Mouse (Mus musculus) lung, postnatal 0 days (tissue): Measurements from ENCODE around the gene Fancc. TPM values are rescaled to one million over a fixed set of nuclear protein-coding genes. Genes with fewer than 3 reads are reported as not detected.
A peak's percentile ranks its signal among the peaks of the same experiment; 100 is the strongest.

Source experiments
- ATAC-seq: fragments of 200-750 bp; cut with Nextera tagmentation; 2 replicates; pipeline ENCODE4 v1.8.0; 2017; ENCODE audit warnings: moderate library complexity
- DNase-seq: peaks from one replicate; pipeline ENCODE4 v3.0.0-alpha.2; 2016; ENCODE audit warnings: low spot score
- H3K27ac ChIP-seq: fragments of 300-500 bp; sonication (generic); 2 replicates; pipeline ENCODE4 v1.5.1; 2014; ENCODE audit warnings: antibody characterized with exemption, mild to moderate bottlenecking, low read length, mixed read lengths
- H3K27me3 ChIP-seq: fragments of 300-500 bp; sonication (generic); replicated peaks from 2 replicates; pipeline ENCODE4 v1.6.1; 2014; ENCODE audit warnings: low read length, mixed read lengths; ENCODE audit not compliant: insufficient read depth
- H3K36me3 ChIP-seq: fragments of 300-500 bp; sonication (generic); 2 replicates; pipeline ENCODE4 v1.6.1; 2014; ENCODE audit warnings: low read length, mixed read lengths; ENCODE audit not compliant: insufficient read depth
- H3K4me1 ChIP-seq: fragments of 300-500 bp; sonication (generic); 2 replicates; pipeline ENCODE4 v1.6.1; 2014; ENCODE audit warnings: antibody characterized with exemption, low read depth, low read length, mixed read lengths; ENCODE audit not compliant: insufficient read depth
- H3K4me2 ChIP-seq: fragments of 300-500 bp; sonication (generic); replicated peaks from 2 replicates; pipeline ENCODE4 v1.6.1; 2014; ENCODE audit warnings: low read depth, mild to moderate bottlenecking, low read length, moderate library complexity, mixed read lengths
- H3K4me3 ChIP-seq: fragments of 300-500 bp; sonication (generic); 2 replicates; pipeline ENCODE4 v1.5.1; 2014; ENCODE audit warnings: low read depth, low read length
- H3K9ac ChIP-seq: fragments of 300-500 bp; sonication (generic); replicated peaks from 2 replicates; pipeline ENCODE4 v1.6.1; 2014; ENCODE audit warnings: low read depth, mild to moderate bottlenecking
- H3K9me3 ChIP-seq: fragments of 300-500 bp; sonication (generic); 2 replicates; pipeline ENCODE4 v1.6.1; 2016; ENCODE audit warnings: low read length, mixed read lengths
- CTCF ChIP-seq: IDR thresholded peaks from 2 replicates; pipeline ENCODE4 v1.5.1; 2016; ENCODE audit warnings: antibody characterized with exemption, mild to moderate bottlenecking
- EP300 ChIP-seq: IDR thresholded peaks from 2 replicates; pipeline ENCODE4 v1.6.1; 2016; ENCODE audit warnings: antibody characterized with exemption, mild to moderate bottlenecking, control low read depth
- WGBS: fragments of 180-500 bp; shearing (Covaris S2); extraction: QIAGEN DNeasy Blood & Tissue Kit; methylation state at CpG from one replicate; pipeline ENCODE4 v1.1.7; 2014; 5-methylcytosine and 5-hydroxymethylcytosine counted together
- polyA plus RNA-seq: library from polyadenylated mRNA; unstranded; fragments of >200 nt; fragmentation: Nextera tagmentation; extraction: Ambion mirVana; gene quantifications from 2 replicates; pipeline ENCODE4 v1.2.1, GENCODE M21; 2015

Fancc gene
- polyA plus RNA-seq, 1 experiment from 2014 or later: 26.0 TPM

DNA sequence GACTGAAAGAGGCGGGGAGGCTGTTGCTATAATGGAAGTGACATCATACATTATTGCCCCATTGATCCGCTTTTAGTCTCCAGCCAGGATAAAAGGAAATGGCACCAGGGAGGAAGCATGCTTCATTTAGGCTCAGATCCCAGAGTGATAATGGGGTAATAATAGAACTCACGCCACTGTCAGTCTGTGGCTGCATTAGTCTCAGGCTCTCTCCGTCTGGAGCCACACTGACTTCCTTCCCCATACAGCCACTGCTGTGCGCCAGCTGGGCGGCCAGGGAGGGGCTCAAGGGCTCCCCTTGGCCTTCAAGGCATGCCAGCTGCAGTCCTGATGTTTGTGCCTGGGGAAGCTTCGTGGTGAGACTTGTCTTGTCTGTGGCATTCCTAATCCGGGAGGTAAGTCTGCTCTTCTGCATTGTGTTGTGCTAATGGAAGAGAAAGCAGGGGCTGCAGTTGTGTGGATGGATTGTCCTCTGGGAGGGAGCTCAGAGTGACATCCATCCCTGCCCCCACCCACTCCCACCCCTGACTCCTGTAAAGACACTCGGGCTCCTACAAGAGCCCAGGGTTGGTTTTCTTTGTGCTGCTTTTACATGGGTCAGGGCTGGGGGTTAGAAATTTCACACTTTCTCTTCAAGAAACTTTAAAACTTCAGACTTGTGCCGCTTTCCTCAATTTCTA lies 218.1 kb downstream of the Fancc start:
- H3K4me1 ChIP-seq: peaks cover 27% of the 10 kb centered on the region; the same call in 1 of the 2 replicates

DNA sequence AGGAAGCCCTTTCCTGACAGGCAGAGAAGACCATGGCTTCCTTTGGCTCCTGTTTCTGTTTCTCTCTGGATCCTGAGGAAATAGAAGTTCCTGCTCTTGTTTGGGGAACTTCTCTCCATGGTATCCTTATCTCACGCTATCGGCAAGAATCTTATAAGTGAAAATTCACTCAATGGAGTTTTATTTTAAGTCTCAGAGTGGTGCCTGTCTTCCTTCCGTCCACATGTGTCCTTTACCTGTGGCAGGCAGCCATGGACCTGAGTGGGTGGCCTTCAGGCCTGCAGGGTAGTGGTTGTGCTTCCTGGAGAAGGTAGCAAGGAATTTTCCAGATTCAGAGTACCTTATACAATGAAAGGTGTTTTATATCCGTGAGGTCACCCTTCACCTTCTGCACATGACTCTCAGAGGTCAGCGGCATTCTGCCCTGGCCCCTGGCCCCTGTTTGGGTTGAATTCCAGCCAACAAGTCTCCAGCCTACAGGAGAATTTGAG lies 218.9 kb downstream of the Fancc start:
- Histone ChIP-seq H3K36me3 (peaks cover 2% of the 10 kb centered on the region; the same call in 1 of the 2 replicates), H3K27me3 (no peaks in the 10 kb centered on the region), H3K27ac (peak overlapping the region; percentile 82), H3K9me3 (no peaks in the 10 kb centered on the region), H3K4me2 (peak overlapping the region; percentile 33), H3K9ac (peak overlapping the region; percentile 10; the same call in 1 of the 2 replicates), H3K4me3 (no peak overlapping the region), H3K4me1 (peaks cover 27% of the 10 kb centered on the region; the same call in 1 of the 2 replicates)
- TF ChIP-seq EP300 (no peak), CTCF (no peak)
- peak; percentile 50 for DNase-seq
- ATAC-seq: no peak
- 5% methylated on average over 5 of the region's 5 CpGs for WGBS

More for the DNA sequence above, 218.1 kb downstream of the Fancc start:
- no peaks in the 10 kb centered on the region for H3K9me3 ChIP-seq
- peak overlapping the region; percentile 33 for H3K4me3 ChIP-seq
- H3K36me3 ChIP-seq: peaks cover 8% of the 10 kb centered on the region; the same call in 1 of the 2 replicates
- peak overlapping the region; percentile 40 for H3K4me2 ChIP-seq
- H3K27ac ChIP-seq: peak overlapping the region; percentile 82
- DNase-seq (peak; percentile 86), ATAC-seq (peak; percentile 91)
- H3K9ac ChIP-seq: peak overlapping the region; percentile 4; the same call in 1 of the 2 replicates
- peak; percentile 83 for TF ChIP-seq EP300
- TF ChIP-seq CTCF: no peak
- WGBS: 10% methylated on average over 10 of the region's 10 CpGs
- no peaks in the 10 kb centered on the region for H3K27me3 ChIP-seq

DNA sequence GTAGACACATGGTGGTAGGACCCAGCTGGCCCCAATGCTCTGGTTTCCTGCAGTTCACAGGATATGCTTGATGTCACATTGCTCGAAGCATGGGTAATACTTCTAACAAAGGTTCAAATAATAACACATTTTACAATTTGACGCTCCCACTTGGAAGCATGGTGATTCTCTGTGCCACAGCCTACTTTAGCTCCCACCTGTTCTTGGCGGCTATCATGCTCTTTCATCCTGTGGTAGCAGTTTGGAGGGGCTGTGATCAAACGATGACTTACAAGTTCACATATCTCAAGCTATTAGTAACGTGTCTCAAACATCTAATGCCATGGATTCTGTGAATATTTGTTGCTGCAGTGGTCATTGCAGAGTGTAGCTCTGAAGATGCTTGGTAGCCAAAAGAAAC lies 219.8 kb downstream of the Fancc start:
- Histone ChIP-seq H3K9ac (0 out of 2 replicates have a peak overlapping the region, but pooled peaks have one; percentile 17), H3K27ac (peak overlapping the region; percentile 82; the same call in 1 of the 2 replicates), H3K36me3 (no peaks in the 10 kb centered on the region), H3K27me3 (no peaks in the 10 kb centered on the region), H3K4me2 (peak overlapping the region; percentile 33), H3K9me3 (no peaks in the 10 kb centered on the region), H3K4me1 (peaks cover 28% of the 10 kb centered on the region; the same call in 1 of the 2 replicates), H3K4me3 (no peak overlapping the region)
- no peak for TF ChIP-seq CTCF
- TF ChIP-seq EP300: no peak
- 32% methylated on average over 5 of the region's 5 CpGs for WGBS
- DNase-seq: no peak
- no peak for ATAC-seq

DNA sequence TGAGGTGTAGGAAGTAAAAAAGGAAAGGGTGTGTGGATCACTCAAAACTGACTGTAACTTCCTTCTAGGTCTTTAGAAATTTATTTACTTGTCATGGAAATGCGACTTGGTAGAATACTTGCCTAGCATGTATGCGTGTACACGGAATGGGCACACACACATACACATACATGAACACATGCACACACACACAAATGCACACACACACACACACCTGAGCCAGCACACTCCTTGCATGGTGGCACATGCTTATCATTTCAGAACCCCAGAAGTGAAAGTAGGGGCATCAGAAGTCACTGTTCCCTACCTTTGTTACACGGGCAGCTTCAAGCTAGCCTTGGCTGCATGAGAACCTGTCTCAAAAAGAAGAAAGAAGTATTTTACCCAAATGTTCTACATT lies 220.7 kb downstream of the Fancc start:
- Histone ChIP-seq H3K9ac (no peak overlapping the region), H3K27ac (no peak overlapping the region), H3K4me2 (peak overlapping the region; percentile 9; the same call in 1 of the 2 replicates), H3K27me3 (no peaks in the 10 kb centered on the region), H3K4me1 (peaks cover 30% of the 10 kb centered on the region; the same call in 1 of the 2 replicates), H3K36me3 (no peaks in the 10 kb centered on the region), H3K4me3 (no peak overlapping the region), H3K9me3 (no peaks in the 10 kb centered on the region)
- WGBS: 56% methylated on average over 4 of the region's 4 CpGs
- ATAC-seq: no peak
- no peak for TF ChIP-seq EP300
- no peak for TF ChIP-seq CTCF
- no peak for DNase-seq

DNA sequence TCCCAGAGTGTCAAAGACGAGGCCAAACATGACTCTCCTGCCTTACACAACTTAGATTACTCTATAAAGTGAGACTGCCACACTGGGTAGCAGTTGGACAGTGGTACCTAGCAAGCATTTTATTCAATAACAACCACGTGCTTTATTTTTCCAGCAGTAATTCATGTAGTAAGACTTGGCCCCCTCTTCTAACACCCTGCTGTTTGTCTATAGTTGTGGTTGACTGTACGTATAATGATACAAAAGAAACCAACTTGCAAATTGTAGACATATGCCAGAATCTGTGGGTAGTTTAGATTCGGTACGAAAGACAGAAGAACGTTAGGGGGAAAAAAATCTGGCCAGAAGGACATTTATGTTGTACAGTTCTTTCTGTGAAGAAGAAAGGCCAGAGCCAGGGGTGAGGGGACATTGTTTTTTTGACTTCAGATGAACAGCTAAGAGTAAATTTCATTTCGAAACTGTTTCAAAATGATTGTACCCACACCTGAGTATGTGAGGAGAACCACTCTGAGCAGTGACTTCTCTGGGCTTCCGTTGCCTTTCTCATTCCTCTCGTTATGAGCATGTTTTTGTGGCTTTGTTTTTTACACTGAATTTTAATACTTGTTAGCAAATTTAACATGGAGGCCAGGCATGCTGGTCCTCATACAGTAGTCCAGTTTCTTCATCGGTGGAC lies 222.5 kb downstream of the Fancc start:
- H3K27ac ChIP-seq: peak overlapping the region; percentile 68; the same call in 1 of the 2 replicates
- peaks cover 22% of the 10 kb centered on the region; the same call in 1 of the 2 replicates for H3K4me1 ChIP-seq
- no peaks in the 10 kb centered on the region for H3K36me3 ChIP-seq
- no peaks in the 10 kb centered on the region for H3K9me3 ChIP-seq
- H3K4me2 ChIP-seq: peak overlapping the region; percentile 53
- peak overlapping the region; percentile 16 for H3K4me3 ChIP-seq
- no peak for ATAC-seq
- H3K27me3 ChIP-seq: no peaks in the 10 kb centered on the region
- 39% methylated on average over 10 of the region's 10 CpGs for WGBS
- H3K9ac ChIP-seq: peak overlapping the region; percentile 29; the same call in 1 of the 2 replicates
- TF ChIP-seq EP300: no peak
- TF ChIP-seq CTCF: no peak
- DNase-seq: no peak

DNA sequence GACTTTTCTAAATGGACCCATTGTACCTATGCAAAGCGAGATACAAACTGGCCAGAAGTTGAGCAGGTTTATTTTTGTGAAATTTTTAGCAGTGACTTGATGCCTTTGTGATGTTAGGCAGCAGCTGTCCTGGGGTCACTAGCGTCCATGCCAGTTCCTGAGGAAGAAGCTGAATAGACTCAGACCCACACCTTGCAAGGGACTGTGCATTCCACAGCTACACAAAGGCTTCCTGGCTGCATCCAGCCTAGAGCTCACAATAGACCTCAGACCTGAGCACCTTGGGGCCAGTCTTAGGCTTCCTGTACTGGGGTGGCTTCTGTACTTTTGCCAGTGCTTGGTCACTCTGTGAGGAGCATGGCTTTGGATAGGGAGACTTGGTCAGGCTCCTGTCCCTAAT lies 223.2 kb downstream of the Fancc start:
- H3K4me1 ChIP-seq: peaks cover 22% of the 10 kb centered on the region; the same call in 1 of the 2 replicates
- no peaks in the 10 kb centered on the region for H3K36me3 ChIP-seq
- DNase-seq (no peak), ATAC-seq (no peak)
- H3K4me3 ChIP-seq: peak overlapping the region; percentile 34
- 21% methylated on average over 2 of the region's 2 CpGs for WGBS
- H3K9ac ChIP-seq: 0 out of 2 replicates have a peak overlapping the region, but pooled peaks have one; percentile 8
- TF ChIP-seq EP300 (no peak), CTCF (no peak)
- peak overlapping the region; percentile 53 for H3K4me2 ChIP-seq
- H3K27me3 ChIP-seq: no peaks in the 10 kb centered on the region
- H3K9me3 ChIP-seq: no peaks in the 10 kb centered on the region
- H3K27ac ChIP-seq: peak overlapping the region; percentile 68
